Mouse (Mus musculus) stomach, embryonic 15.5 days (tissue): ENCODE data around the gene Zap70. TPM values are rescaled to one million over a fixed set of nuclear protein-coding genes. Genes with fewer than 3 reads are reported as not detected.

ENCODE experiments used
- polyA plus RNA-seq: library from polyadenylated mRNA; unstranded; fragments of >200 nt; fragmentation: Nextera tagmentation; extraction: Ambion mirVana; gene quantifications from 2 replicates; pipeline ENCODE4 v1.2.1, GENCODE M21; 2015

Gene Zap70
- polyA plus RNA-seq, 1 experiment from 2014 or later, result 0.45 TPM

Other genes starting within 250 kb of the Zap70 start
- 3.6 and 4.3 TPM in 2 replicates for gene Cnnm3, start 249.9 kb upstream of the Zap70 start, polyA plus RNA-seq
- 19.5 and 20.5 TPM in 2 replicates for gene Ankrd23, start 224.9 kb upstream of the Zap70 start, polyA plus RNA-seq
- not detected in 2 replicates for gene Gm42417, start 222.4 kb upstream of the Zap70 start, polyA plus RNA-seq
- 24.9 and 27.2 TPM in 2 replicates for gene Ankrd39, start 214.4 kb upstream of the Zap70 start, polyA plus RNA-seq
- 13.6 and 15.0 TPM in 2 replicates for gene Sema4c, start 203.4 kb upstream of the Zap70 start, polyA plus RNA-seq
- gene Fam178b, start 78.6 kb upstream of the Zap70 start, polyA plus RNA-seq, result 0.68 and 0.96 TPM in 2 replicates
- gene Cox5b, start 70.3 kb upstream of the Zap70 start, polyA plus RNA-seq, result 638 and 681 TPM in 2 replicates
- gene 4933424G06Rik, start 51.6 kb upstream of the Zap70 start, polyA plus RNA-seq, result 0.19 TPM in 1 of 2 replicates, not detected in the other
- 85.4 and 96.2 TPM in 2 replicates for gene Actr1b, start 47.4 kb upstream of the Zap70 start, polyA plus RNA-seq
- gene Tmem131, start 181.9 kb downstream of the Zap70 start, polyA plus RNA-seq, result 13.7 and 16.8 TPM in 2 replicates